Mouse (Mus musculus): ENCODE measurements around the gene Ly6g5c. TPM values are rescaled to one million over a fixed set of nuclear protein-coding genes. Genes with fewer than 3 reads are reported as not detected.

Ly6g5c gene
- not detected in 2 replicates for polyA plus RNA-seq (2015; fragmentation: Nextera tagmentation; extraction: Ambion mirVana)

DNA sequence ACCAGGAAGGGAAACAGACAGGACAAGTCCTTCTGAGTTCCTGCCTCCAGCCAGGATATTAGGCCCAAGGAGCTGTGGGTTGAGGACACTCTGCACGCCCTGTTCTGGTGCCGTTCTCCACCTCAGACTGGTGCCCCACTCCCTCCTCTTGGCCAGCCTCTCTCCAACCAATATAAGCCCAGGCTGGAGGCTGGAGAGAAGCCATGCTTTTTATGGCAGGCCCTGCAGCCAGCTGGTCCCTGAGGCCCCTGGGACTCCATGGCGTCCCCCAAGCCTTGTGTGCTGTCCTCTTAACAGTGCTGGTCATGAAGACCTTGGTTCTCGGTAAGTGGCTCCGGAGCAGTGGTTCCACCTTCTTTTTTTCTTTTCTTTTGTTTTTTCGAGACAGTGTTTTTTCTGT is at the start of gene Ly6g5c:
Gene Ly6g5c, plus strand, starts transcription at position 183 of the 400 bp plus-strand sequence.
- no peak within 1 kb of the TSS for H3K4me2 ChIP-seq (ENCODE audit: low read depth, low read length)
- H3K36me3 ChIP-seq (replicated peaks; ENCODE audit: insufficient read depth, low read length), result no peaks in the 10 kb centered on the region
- H3K4me3 ChIP-seq (ENCODE audit: low read depth, low read length), result no peak within 1 kb of the TSS
- no peak for TF ChIP-seq EP300 (IDR thresholded peaks at IDR 0.05; ENCODE audit: low read depth)
- TF ChIP-seq CTCF (IDR thresholded peaks at IDR 0.05; ENCODE audit: low read depth), result no peak
- H3K4me1 ChIP-seq (ENCODE audit: insufficient read depth), result peaks cover 28% of the 10 kb centered on the region
- DNase-seq (no peak), ATAC-seq (no peak)
- H3K9ac ChIP-seq (replicated peaks), result no peak within 1 kb of the TSS
- WGBS (ENCODE audit: insufficient replicate concordance), result 80% methylated on average over 6 of the region's 6 CpGs
- H3K9me3 ChIP-seq (ENCODE audit: low read length), result no peaks in the 10 kb centered on the region
- H3K27me3 ChIP-seq (ENCODE audit: insufficient read depth, low read length), result no peaks in the 10 kb centered on the region
- no peak within 1 kb of the TSS for H3K27ac ChIP-seq (ENCODE audit: low read depth)

DNA sequence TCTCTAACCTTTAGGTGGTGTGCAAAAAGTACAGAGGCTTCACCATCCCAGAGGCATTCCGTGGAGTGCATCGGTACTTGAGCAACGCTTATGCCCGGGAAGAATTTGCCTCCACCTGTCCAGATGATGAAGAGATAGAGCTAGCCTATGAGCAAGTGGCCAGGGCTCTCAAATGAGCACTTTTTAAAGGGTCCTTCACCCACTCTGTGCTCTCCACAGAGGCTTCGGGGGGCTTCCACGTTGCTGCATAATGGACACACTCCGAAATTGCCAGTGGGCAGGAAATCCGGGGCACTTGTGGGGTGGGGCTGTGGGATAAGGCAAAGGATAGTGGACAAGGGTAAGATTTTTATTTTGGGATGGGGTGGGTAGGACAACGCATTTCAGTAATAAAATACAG is 49.8 kb upstream of the Ly6g5c start:
- no peak overlapping the region for H3K4me2 ChIP-seq (ENCODE audit: low read depth, low read length)
- TF ChIP-seq CTCF (IDR thresholded peaks at IDR 0.05; ENCODE audit: low read depth) (no peak), EP300 (IDR thresholded peaks at IDR 0.05; ENCODE audit: low read depth) (no peak)
- WGBS (ENCODE audit: insufficient replicate concordance), result 66% methylated on average over 9 of the region's 9 CpGs
- H3K9me3 ChIP-seq (ENCODE audit: low read length), result no peaks in the 10 kb centered on the region
- H3K27me3 ChIP-seq (ENCODE audit: insufficient read depth, low read length), result peaks cover 3% of the 10 kb centered on the region; the same call in 1 of the 2 replicates
- no peak overlapping the region for H3K27ac ChIP-seq (ENCODE audit: low read depth)
- no peak overlapping the region for H3K4me3 ChIP-seq (ENCODE audit: low read depth, low read length)
- no peak for ATAC-seq
- H3K36me3 ChIP-seq (replicated peaks; ENCODE audit: insufficient read depth, low read length), result peaks cover 50% of the 10 kb centered on the region
- H3K9ac ChIP-seq (replicated peaks), result no peak overlapping the region
- peaks cover 19% of the 10 kb centered on the region for H3K4me1 ChIP-seq (ENCODE audit: insufficient read depth)
- no peak for DNase-seq

- TF ChIP-seq EP300 (IDR thresholded peaks at IDR 0.05; ENCODE audit: low read depth) (no peak), CTCF (IDR thresholded peaks at IDR 0.05; ENCODE audit: low read depth) (peak; percentile 91)
- Histone ChIP-seq H3K4me3 (ENCODE audit: low read depth, low read length) (peak within 1 kb of the TSS; percentile 59), H3K36me3 (replicated peaks; ENCODE audit: insufficient read depth, low read length) (peaks cover 43% of the 10 kb centered on the region), H3K27me3 (ENCODE audit: insufficient read depth, low read length) (peaks cover 11% of the 10 kb centered on the region), H3K4me2 (ENCODE audit: low read depth, low read length) (peak within 1 kb of the TSS; percentile 96), H3K9me3 (ENCODE audit: low read length) (no peaks in the 10 kb centered on the region), H3K4me1 (ENCODE audit: insufficient read depth) (peaks cover 19% of the 10 kb centered on the region), H3K27ac (ENCODE audit: low read depth) (peak within 1 kb of the TSS; percentile 77), H3K9ac (replicated peaks) (peak within 1 kb of the TSS; percentile 64)
- 1% methylated on average over 57 of the region's 57 CpGs for WGBS (ENCODE audit: insufficient replicate concordance)
- ATAC-seq (peak; percentile 80), DNase-seq (peak; percentile 89)
Observed at GRCm38 (mm10) chr17:35058911-35059892, 48.9 kb upstream of the Ly6g5c start, which contains the start of gene Ddah2. TSS of gene Ddah2 (plus strand) at chr17:35059035.

GRCm38 (mm10) chr17:35060071-35060470 is 48.0 kb upstream of the Ly6g5c start:
- Histone ChIP-seq H3K36me3 (replicated peaks; ENCODE audit: insufficient read depth, low read length) (peaks cover 35% of the 10 kb centered on the region), H3K27ac (ENCODE audit: low read depth) (no peak overlapping the region), H3K4me2 (ENCODE audit: low read depth, low read length) (peak overlapping the region; percentile 96), H3K9me3 (ENCODE audit: low read length) (no peaks in the 10 kb centered on the region), H3K4me3 (ENCODE audit: low read depth, low read length) (peak overlapping the region; percentile 59), H3K27me3 (ENCODE audit: insufficient read depth, low read length) (peaks cover 19% of the 10 kb centered on the region), H3K4me1 (ENCODE audit: insufficient read depth) (peaks cover 23% of the 10 kb centered on the region), H3K9ac (replicated peaks) (peak overlapping the region; percentile 64)
- ATAC-seq, result no peak
- TF ChIP-seq CTCF (IDR thresholded peaks at IDR 0.05; ENCODE audit: low read depth) (no peak), EP300 (IDR thresholded peaks at IDR 0.05; ENCODE audit: low read depth) (no peak)
- DNase-seq, result no peak
- 46% methylated on average over 14 of the region's 14 CpGs for WGBS (ENCODE audit: insufficient replicate concordance)

- ATAC-seq (no peak), DNase-seq (peak; percentile 61)
- H3K4me1 ChIP-seq (ENCODE audit: insufficient read depth), result peaks cover 30% of the 10 kb centered on the region
- H3K27ac ChIP-seq (ENCODE audit: low read depth), result no peak overlapping the region
- H3K9me3 ChIP-seq (ENCODE audit: low read length), result no peaks in the 10 kb centered on the region
- TF ChIP-seq CTCF (IDR thresholded peaks at IDR 0.05; ENCODE audit: low read depth) (no peak), EP300 (IDR thresholded peaks at IDR 0.05; ENCODE audit: low read depth) (no peak)
- no peak overlapping the region for H3K4me3 ChIP-seq (ENCODE audit: low read depth, low read length)
- no peak overlapping the region for H3K4me2 ChIP-seq (ENCODE audit: low read depth, low read length)
- WGBS (ENCODE audit: insufficient replicate concordance), result 70% methylated on average over 22 of the region's 22 CpGs
- H3K36me3 ChIP-seq (replicated peaks; ENCODE audit: insufficient read depth, low read length), result peaks cover 28% of the 10 kb centered on the region
- 0 out of 2 replicates have a peak overlapping the region, but pooled peaks have one; percentile 30 for H3K9ac ChIP-seq (replicated peaks)
- H3K27me3 ChIP-seq (ENCODE audit: insufficient read depth, low read length), result peaks cover 27% of the 10 kb centered on the region
Observed at GRCm38 (mm10) chr17:35060737-35061297, 47.3 kb upstream of the Ly6g5c start.

GRCm38 (mm10) chr17:35061299-35061698 is 46.8 kb upstream of the Ly6g5c start:
- TF ChIP-seq CTCF (IDR thresholded peaks at IDR 0.05; ENCODE audit: low read depth) (no peak), EP300 (IDR thresholded peaks at IDR 0.05; ENCODE audit: low read depth) (no peak)
- H3K36me3 ChIP-seq (replicated peaks; ENCODE audit: insufficient read depth, low read length), result peaks cover 23% of the 10 kb centered on the region
- H3K4me1 ChIP-seq (ENCODE audit: insufficient read depth), result peaks cover 32% of the 10 kb centered on the region
- no peak overlapping the region for H3K27ac ChIP-seq (ENCODE audit: low read depth)
- DNase-seq (no peak), ATAC-seq (no peak)
- WGBS (ENCODE audit: insufficient replicate concordance), result 84% methylated on average over 8 of the region's 8 CpGs
- H3K27me3 ChIP-seq (ENCODE audit: insufficient read depth, low read length), result peaks cover 32% of the 10 kb centered on the region
- H3K4me2 ChIP-seq (ENCODE audit: low read depth, low read length), result no peak overlapping the region
- no peaks in the 10 kb centered on the region for H3K9me3 ChIP-seq (ENCODE audit: low read length)
- H3K9ac ChIP-seq (replicated peaks), result no peak overlapping the region
- no peak overlapping the region for H3K4me3 ChIP-seq (ENCODE audit: low read depth, low read length)
